Mouse (Mus musculus) neural tube, postnatal 0 days (tissue): Measurements from ENCODE around the gene Vmn2r110. TPM values are rescaled to one million over a fixed set of nuclear protein-coding genes. Genes with fewer than 3 reads are reported as not detected.

ENCODE experiments used
- polyA plus RNA-seq: library from polyadenylated mRNA; unstranded; fragments of >200 nt; fragmentation: Nextera tagmentation; extraction: Ambion mirVana; gene quantifications from 2 replicates; pipeline ENCODE4 v1.2.1, GENCODE M21; 2015

Vmn2r110 gene
- not detected in 2 replicates for polyA plus RNA-seq

GRCm38 (mm10) chr17:20596323-20596722 lies at the start of gene Vmn2r110:
Gene Vmn2r110, minus strand, starts transcription at chr17:20596423.

DNA sequence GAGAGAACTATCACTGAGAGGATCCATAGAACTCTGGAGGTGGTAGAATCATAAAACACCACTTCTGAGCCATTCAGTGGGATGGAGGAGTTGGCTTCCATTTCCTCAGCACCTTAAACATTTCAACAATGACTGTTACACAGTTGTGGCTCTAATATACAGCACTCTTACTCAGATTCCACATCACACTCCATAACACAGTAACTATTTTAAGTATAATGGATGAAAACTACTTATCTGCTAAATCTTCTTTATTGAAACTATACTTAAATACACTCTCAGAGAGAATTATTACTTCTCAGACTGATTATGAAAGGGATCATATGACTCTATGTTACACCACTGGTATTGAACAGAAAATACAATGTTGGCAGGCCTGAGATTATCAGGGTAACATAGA lies 28.6 kb upstream of the Vmn2r110 start, which contains the start of gene Fpr-rs3:
Fpr-rs3 (minus strand) TSS at position 101 of the 400 bp plus-strand sequence.

GRCm38 (mm10) chr17:20564656-20565055 lies 31.6 kb downstream of the Vmn2r110 start, which contains the start of gene Vmn2r109:
Gene Vmn2r109, minus strand, starts transcription at chr17:20564756.

Other genes starting within 250 kb of the Vmn2r110 start
- not detected in 2 replicates for gene Vmn1r224, start 182.3 kb downstream of the Vmn2r110 start, polyA plus RNA-seq
- gene Vmn2r108, start 115.1 kb downstream of the Vmn2r110 start, polyA plus RNA-seq, result not detected in 2 replicates
- gene Vmn1r225, start 98.3 kb downstream of the Vmn2r110 start, polyA plus RNA-seq, result not detected in 2 replicates
- not detected in 2 replicates for gene Vmn2r109, start 31.7 kb downstream of the Vmn2r110 start, polyA plus RNA-seq
- not detected in 2 replicates for gene Fpr-rs3, start 28.5 kb upstream of the Vmn2r110 start, polyA plus RNA-seq
- not detected in 2 replicates for gene Vmn1r226, start 86.4 kb upstream of the Vmn2r110 start, polyA plus RNA-seq
- gene Vmn1r227, start 133.4 kb upstream of the Vmn2r110 start, polyA plus RNA-seq, result not detected in 2 replicates
- gene Vmn1r228, start 189.7 kb upstream of the Vmn2r110 start, polyA plus RNA-seq, result not detected in 2 replicates
- not detected in 2 replicates for gene Vmn1r229, start 215.1 kb upstream of the Vmn2r110 start, polyA plus RNA-seq
- not detected in 2 replicates for gene Vmn1r230, start 244.0 kb upstream of the Vmn2r110 start, polyA plus RNA-seq